Mouse (Mus musculus): ENCODE data around the gene Eepd1. TPM values are rescaled to one million over a fixed set of nuclear protein-coding genes. Genes with fewer than 3 reads are reported as not detected.
"Not testable (repeated sequence)": the region's sequence is repeated elsewhere in the genome, so short reads cannot be mapped to it uniquely, and the experiment has no call there.

The Eepd1 gene
- 16.8 and 17.8 TPM in 2 replicates for polyA plus RNA-seq (2015; fragmentation: Nextera tagmentation; extraction: Ambion mirVana)

DNA sequence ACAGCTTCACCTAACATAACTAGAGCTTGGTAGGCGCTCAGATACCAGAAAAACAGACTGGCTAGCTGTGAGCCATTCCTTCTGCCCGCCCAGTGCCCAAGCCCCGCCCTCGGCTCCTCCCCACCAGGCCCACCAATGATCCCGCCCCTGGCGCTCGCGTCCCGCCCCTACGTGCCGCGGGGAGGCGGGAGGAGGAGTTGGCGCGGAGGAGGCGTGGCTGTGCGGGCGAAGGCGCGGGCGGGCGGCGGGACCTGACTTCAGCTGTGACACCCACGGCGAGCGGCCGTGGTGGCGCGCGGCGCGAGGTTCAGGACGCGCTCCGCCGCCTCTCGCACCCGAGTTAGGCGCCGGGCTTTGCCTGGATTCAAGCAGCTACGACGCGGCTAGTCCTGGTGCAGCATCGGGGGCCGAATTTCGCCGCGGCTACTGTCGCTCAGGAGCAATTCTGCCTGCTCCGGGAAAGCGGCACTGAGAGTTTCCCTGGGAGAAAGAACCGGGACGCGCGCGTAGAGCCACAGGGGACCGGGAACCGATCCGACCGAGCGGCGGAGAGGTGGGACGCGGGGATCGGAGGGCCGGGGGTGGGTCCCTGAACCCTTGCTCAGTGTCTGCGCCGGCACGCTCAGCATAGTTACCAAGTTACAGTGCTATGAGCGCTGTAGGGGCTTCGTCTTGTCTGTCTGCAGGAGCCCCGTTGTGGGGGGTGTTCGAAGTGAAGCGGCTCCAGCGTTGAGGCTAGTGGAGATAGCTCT lies at the start of gene Eepd1:
Eepd1 (plus strand) TSS at position 204 of the 752 bp plus-strand sequence.
- H3K4me2 ChIP-seq (replicated peaks; ENCODE audit: low read depth) = peak within 1 kb of the TSS; percentile 94
- no peaks in the 10 kb centered on the region for H3K36me3 ChIP-seq (ENCODE audit: control insufficient read depth, insufficient read depth, low read length)
- H3K27me3 ChIP-seq (ENCODE audit: control insufficient read depth, insufficient read depth, low read length) = no peaks in the 10 kb centered on the region
- TF ChIP-seq EP300 (optimal IDR thresholded peaks at IDR 0.05) = no peak
- TF ChIP-seq CTCF (IDR thresholded peaks at IDR 0.05; ENCODE audit: low read depth) = peak; percentile 36
- ATAC-seq (ENCODE audit: low FRiP score, low TSS enrichment) = peak; percentile 95
- peak within 1 kb of the TSS; percentile 67 for H3K27ac ChIP-seq (replicated peaks)
- H3K4me3 ChIP-seq (ENCODE audit: low read depth, low read length) = peak within 1 kb of the TSS; percentile 78
- WGBS = 1% methylated on average over 60 of the region's 75 CpGs
- H3K9ac ChIP-seq (ENCODE audit: low read length) = peak within 1 kb of the TSS; percentile 76
- H3K4me1 ChIP-seq (replicated peaks; ENCODE audit: control insufficient read depth, insufficient read depth) = peaks cover 7% of the 10 kb centered on the region; the same call in 1 of the 2 replicates
- no peaks in the 10 kb centered on the region for H3K9me3 ChIP-seq (ENCODE audit: control insufficient read depth, low read length)
- DNase-seq (ENCODE audit: low spot score) = peak; percentile 98

GRCm38 (mm10) chr9:25438836-25439235 lies 42.5 kb upstream of the Eepd1 start:
- Histone ChIP-seq H3K9me3 (ENCODE audit: control insufficient read depth, low read length) (no peaks in the 10 kb centered on the region), H3K36me3 (ENCODE audit: control insufficient read depth, insufficient read depth, low read length) (no peaks in the 10 kb centered on the region), H3K27ac (replicated peaks) (no peak overlapping the region), H3K27me3 (ENCODE audit: control insufficient read depth, insufficient read depth, low read length) (no peaks in the 10 kb centered on the region), H3K4me1 (replicated peaks; ENCODE audit: control insufficient read depth, insufficient read depth) (no peaks in the 10 kb centered on the region), H3K4me3 (ENCODE audit: low read depth, low read length) (no peak overlapping the region), H3K4me2 (replicated peaks; ENCODE audit: low read depth) (no peak overlapping the region), H3K9ac (ENCODE audit: low read length) (no peak overlapping the region)
- TF ChIP-seq CTCF (IDR thresholded peaks at IDR 0.05; ENCODE audit: low read depth) = no peak
- no peak for TF ChIP-seq EP300 (optimal IDR thresholded peaks at IDR 0.05)
- ATAC-seq (ENCODE audit: low FRiP score, low TSS enrichment) (no peak), DNase-seq (ENCODE audit: low spot score) (no peak)
- WGBS = 78% methylated on average over 3 of the region's 3 CpGs

- ATAC-seq (ENCODE audit: low FRiP score, low TSS enrichment) = peak; percentile 77; the same call in 1 of the 2 replicates
- not testable (repeated sequence) for H3K9me3 ChIP-seq (ENCODE audit: control insufficient read depth, low read length); H3K4me2 ChIP-seq (replicated peaks; ENCODE audit: low read depth); H3K9ac ChIP-seq (ENCODE audit: low read length); H3K36me3 ChIP-seq (ENCODE audit: control insufficient read depth, insufficient read depth, low read length); H3K27me3 ChIP-seq (ENCODE audit: control insufficient read depth, insufficient read depth, low read length); H3K4me1 ChIP-seq (replicated peaks; ENCODE audit: control insufficient read depth, insufficient read depth); DNase-seq (ENCODE audit: low spot score); H3K4me3 ChIP-seq (ENCODE audit: low read depth, low read length); H3K27ac ChIP-seq (replicated peaks)
- WGBS = 79% methylated on average over 5 of the region's 5 CpGs
Measured at GRCm38 (mm10) chr9:25440046-25440445, 41.3 kb upstream of the Eepd1 start.

DNA sequence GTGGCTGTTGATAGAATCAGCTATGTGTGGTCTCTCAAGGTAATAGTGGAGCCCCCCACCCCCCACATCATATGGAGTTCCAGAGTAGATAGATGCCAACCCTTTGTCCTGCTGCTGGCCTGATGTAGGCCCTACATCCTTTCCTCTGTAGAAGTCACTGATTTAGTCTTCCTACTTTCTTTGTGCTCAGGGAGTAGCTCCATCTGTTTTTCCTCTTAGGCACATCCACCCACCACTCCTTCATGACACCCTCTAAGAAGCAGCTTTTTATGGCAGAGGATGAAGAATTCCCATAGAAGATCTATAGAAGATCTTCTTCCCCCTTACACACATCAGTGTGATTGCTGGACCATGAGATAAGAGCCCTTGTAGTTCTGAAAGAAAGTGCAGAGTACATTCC lies 39.3 kb upstream of the Eepd1 start:
- TF ChIP-seq EP300 (optimal IDR thresholded peaks at IDR 0.05) (no peak), CTCF (IDR thresholded peaks at IDR 0.05; ENCODE audit: low read depth) (no peak)
- H3K27ac ChIP-seq (replicated peaks) = no peak overlapping the region

DNA sequence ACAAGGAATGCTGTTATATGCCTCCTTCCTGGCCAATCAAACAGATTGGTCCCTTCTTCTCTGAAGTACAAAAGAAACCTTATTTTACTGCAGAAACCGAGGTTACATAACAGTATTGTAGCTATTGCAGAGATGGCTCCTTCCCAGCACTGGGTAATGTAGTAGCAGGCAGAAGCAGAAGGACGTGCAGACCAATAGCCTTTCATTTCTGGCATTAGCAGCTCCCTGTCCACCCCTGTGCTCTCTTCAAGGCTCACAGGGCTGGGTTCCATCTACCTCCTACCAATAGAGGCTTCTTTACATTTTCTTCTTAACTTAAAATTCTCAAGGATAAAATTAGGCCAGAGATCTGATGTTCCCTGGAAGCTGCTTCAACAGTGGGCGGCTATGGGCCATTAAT lies 38.3 kb upstream of the Eepd1 start:
- H3K27ac ChIP-seq (replicated peaks) = no peak overlapping the region
- H3K4me1 ChIP-seq (replicated peaks; ENCODE audit: control insufficient read depth, insufficient read depth) = no peaks in the 10 kb centered on the region
- no peak overlapping the region for H3K9ac ChIP-seq (ENCODE audit: low read length)
- no peak for ATAC-seq (ENCODE audit: low FRiP score, low TSS enrichment)
- no peaks in the 10 kb centered on the region for H3K9me3 ChIP-seq (ENCODE audit: control insufficient read depth, low read length)
- H3K27me3 ChIP-seq (ENCODE audit: control insufficient read depth, insufficient read depth, low read length) = no peaks in the 10 kb centered on the region
- H3K36me3 ChIP-seq (ENCODE audit: control insufficient read depth, insufficient read depth, low read length) = no peaks in the 10 kb centered on the region
- 68% methylated on average over 3 of the region's 3 CpGs for WGBS
- H3K4me3 ChIP-seq (ENCODE audit: low read depth, low read length) = no peak overlapping the region
- H3K4me2 ChIP-seq (replicated peaks; ENCODE audit: low read depth) = no peak overlapping the region
- TF ChIP-seq EP300 (optimal IDR thresholded peaks at IDR 0.05) = no peak
- TF ChIP-seq CTCF (IDR thresholded peaks at IDR 0.05; ENCODE audit: low read depth) = no peak
- no peak for DNase-seq (ENCODE audit: low spot score)

More for the DNA sequence above, 39.3 kb upstream of the Eepd1 start:
- Histone ChIP-seq H3K4me1 (replicated peaks; ENCODE audit: control insufficient read depth, insufficient read depth) (no peaks in the 10 kb centered on the region), H3K36me3 (ENCODE audit: control insufficient read depth, insufficient read depth, low read length) (no peaks in the 10 kb centered on the region), H3K4me3 (ENCODE audit: low read depth, low read length) (no peak overlapping the region), H3K4me2 (replicated peaks; ENCODE audit: low read depth) (no peak overlapping the region), H3K9ac (ENCODE audit: low read length) (no peak overlapping the region), H3K27me3 (ENCODE audit: control insufficient read depth, insufficient read depth, low read length) (no peaks in the 10 kb centered on the region), H3K9me3 (ENCODE audit: control insufficient read depth, low read length) (no peaks in the 10 kb centered on the region)
- DNase-seq (ENCODE audit: low spot score) (no peak), ATAC-seq (ENCODE audit: low FRiP score, low TSS enrichment) (no peak)

- no peaks in the 10 kb centered on the region for H3K36me3 ChIP-seq (ENCODE audit: control insufficient read depth, insufficient read depth, low read length)
- no peaks in the 10 kb centered on the region for H3K27me3 ChIP-seq (ENCODE audit: control insufficient read depth, insufficient read depth, low read length)
- ATAC-seq (ENCODE audit: low FRiP score, low TSS enrichment) (no peak), DNase-seq (ENCODE audit: low spot score) (no peak)
- no peaks in the 10 kb centered on the region for H3K4me1 ChIP-seq (replicated peaks; ENCODE audit: control insufficient read depth, insufficient read depth)
- no peak overlapping the region for H3K27ac ChIP-seq (replicated peaks)
- H3K9ac ChIP-seq (ENCODE audit: low read length) = no peak overlapping the region
- TF ChIP-seq EP300 (optimal IDR thresholded peaks at IDR 0.05) = no peak
- TF ChIP-seq CTCF (IDR thresholded peaks at IDR 0.05; ENCODE audit: low read depth) = no peak
- H3K9me3 ChIP-seq (ENCODE audit: control insufficient read depth, low read length) = no peaks in the 10 kb centered on the region
- no peak overlapping the region for H3K4me3 ChIP-seq (ENCODE audit: low read depth, low read length)
- H3K4me2 ChIP-seq (replicated peaks; ENCODE audit: low read depth) = no peak overlapping the region
Measured at GRCm38 (mm10) chr9:25443546-25443945, 37.8 kb upstream of the Eepd1 start.

Measured in stomach, postnatal 0 days (tissue).